Mouse (Mus musculus): ENCODE data around the gene Ripk1.

DNA sequence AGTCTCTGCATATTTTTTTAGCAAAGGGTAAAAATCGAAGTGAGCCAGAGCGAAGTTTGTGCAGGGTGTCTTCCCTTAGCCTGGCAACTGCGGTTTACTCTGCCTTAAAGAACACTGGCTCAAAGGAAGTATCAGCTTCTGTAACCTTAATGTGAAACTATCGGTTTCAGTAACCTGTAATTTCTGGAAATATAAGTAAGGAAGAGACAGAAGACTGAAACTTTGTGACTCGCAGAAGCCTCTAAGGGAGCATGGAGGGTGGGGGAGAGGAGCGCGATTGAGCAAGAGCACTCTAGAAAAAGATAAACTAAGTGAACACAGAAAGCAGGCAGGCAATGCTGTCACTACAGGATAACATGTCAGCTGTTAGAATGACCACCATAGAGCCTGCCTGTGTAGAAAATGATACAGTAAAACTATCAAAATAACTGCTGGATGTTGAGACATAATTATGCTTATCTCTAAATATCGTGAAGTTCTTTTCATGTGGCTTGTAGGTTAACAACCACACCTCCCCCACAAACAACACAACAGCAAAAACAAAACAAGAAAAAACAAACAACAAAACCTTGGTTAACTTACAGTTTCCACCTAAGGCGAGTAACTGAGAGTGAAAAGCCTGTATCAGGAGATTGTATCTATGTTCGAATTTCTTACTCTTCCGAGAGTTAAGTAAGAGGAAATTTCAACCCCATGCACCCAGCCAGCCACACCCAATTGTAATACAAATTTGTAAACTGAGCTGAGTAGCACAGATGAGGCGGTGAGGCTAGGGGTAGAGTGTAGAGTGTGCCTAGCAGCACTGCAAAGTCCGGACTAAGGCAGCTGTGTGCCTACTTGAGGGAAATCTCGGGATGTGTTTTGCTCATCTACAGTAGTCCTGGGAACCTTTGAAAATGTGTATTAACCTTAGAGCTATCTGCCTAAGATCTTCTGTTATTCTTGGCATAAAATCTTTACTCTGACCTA lies 36.8 kb upstream of the Ripk1 start:
- TF ChIP-seq CTCF (IDR thresholded peaks at IDR 0.05; ENCODE audit: borderline replicate concordance, control insufficient read depth, extremely low read depth, insufficient read depth, low read length, poor library complexity) (no peak), POLR2A (IDR thresholded peaks at IDR 0.05; ENCODE audit: control insufficient read depth, extremely low read depth, insufficient read depth, low read length, poor library complexity) (no peak)

Data from thymus, adult 2 months (tissue).